Mouse (Mus musculus): Measurements from ENCODE around the gene Clec9a.
A peak's percentile ranks its signal among the peaks of the same experiment; 100 is the strongest.

Clec9a gene

DNA sequence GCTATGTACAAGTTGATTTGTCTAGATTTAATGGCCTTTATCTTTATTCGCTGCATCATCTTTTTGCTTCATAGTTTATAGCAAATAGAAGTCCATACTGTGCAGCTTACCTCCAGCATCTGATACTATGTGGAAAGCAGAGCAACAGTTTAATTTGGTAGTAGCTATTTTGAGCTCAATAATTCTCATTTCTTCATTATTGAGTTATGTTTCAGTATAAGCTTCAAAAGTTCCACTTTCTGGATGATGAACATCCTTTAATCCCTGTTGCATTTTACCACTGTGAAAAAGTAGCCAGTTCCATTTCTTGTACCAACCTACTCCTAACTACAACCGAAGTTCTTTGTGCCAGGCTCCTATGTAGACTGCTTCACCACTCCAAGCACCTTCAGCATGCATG, at the start of gene Clec9a:
Gene Clec9a, plus strand, starts transcription at position 301 of the 400 bp plus-strand sequence.
- no peak for DNase-seq (ENCODE audit: low spot score in 2 of 2)

DNA sequence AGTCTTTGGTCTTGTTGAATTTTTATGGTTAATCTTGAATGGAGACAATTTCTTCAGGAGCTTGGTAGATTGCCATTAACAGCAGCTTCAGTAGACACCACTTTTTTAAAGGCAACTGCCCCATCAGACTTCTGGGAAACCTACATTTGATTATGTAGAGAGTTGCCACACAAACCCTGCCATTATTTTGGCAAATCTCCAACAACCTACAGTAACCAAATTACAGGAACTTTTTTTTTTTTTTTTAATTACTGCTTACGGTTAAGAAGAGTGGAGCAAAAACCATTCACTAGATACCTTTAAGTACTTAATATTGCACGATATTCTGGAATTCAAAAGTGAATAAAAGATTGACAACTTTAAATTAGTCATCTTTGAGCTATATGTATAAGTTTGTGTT, 49.1 kb upstream of the Clec9a start:
- DNase-seq (ENCODE audit: low spot score in 2 of 2) = no peak

DNA sequence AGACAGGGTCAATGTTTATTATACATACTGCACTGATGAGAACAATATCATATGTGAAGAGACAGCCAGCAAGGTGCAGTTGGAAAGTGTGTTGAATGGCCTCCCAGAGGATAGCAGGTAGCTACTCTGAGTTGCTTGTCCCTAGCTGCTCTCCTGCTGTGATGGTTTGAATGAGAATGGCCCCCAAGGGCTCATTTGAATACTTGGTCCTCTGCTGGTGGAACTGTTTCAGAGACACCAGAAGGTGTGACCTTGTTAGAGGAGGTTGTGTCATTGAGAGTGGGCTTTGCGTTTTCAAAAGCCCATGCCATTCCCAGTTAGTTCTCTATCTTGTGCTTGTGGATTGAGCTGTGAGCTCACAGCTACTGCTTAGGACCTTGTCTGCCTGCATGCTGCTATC, 44.7 kb upstream of the Clec9a start:
- DNase-seq (ENCODE audit: low spot score in 2 of 2) = no peak

DNA sequence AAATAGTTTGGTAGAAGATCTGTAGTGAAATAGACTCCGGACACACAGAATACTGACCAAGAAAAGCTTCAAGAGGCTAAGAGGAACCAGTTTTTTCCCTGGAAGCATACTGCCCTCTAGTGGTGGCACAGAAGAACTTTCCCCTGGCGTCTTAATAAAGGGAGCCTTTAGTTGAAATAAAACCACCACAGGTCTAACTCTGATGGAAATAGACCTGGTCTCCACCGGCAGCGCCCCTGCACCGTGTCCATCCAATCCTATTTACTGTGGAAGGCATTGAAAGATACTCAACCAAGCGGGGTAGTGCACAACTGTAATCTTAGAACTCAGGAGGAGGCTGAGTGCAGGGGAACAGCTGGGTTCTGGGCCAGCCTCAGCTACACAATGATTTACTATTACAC, 42.7 kb upstream of the Clec9a start:
- peak; percentile 9 to 15 for DNase-seq (ENCODE audit: low spot score in 2 of 2)

DNA sequence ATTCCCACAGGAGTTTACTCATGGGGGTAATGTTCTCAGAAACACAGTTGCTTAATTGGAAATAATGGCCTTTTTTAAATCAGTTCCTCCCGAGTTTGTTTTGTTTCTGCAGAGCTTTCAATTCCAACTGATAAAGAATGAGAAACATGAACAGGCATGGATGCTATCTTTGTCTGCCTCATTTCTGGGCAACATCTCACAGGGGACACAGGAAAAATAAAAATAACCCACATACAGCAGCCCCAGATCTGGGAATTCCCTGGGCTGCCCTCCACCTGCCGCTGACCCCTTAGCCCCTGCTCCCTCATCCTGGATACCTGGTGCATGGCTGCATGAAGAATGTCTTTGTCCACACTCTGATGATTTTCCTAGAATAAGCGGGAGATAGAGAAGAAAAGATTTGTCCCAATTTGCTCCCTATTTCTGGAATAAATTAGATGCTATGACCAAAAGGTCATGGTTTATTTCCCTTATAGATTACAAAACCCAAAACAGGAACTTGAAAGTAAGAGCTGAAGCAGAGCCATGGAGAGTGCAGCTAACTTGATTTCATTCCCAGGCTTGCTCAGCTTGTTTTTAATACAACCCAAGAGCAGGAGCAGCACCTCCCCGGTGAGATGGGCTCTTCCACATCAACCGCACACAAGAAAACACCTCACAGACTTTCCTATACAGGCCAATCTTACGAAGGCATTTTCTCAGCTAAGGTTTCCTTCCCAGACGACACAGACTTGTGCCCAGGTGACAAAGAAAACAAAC, 39.1 kb upstream of the Clec9a start:
- DNase-seq (ENCODE audit: low spot score in 2 of 2) = no peak

DNA sequence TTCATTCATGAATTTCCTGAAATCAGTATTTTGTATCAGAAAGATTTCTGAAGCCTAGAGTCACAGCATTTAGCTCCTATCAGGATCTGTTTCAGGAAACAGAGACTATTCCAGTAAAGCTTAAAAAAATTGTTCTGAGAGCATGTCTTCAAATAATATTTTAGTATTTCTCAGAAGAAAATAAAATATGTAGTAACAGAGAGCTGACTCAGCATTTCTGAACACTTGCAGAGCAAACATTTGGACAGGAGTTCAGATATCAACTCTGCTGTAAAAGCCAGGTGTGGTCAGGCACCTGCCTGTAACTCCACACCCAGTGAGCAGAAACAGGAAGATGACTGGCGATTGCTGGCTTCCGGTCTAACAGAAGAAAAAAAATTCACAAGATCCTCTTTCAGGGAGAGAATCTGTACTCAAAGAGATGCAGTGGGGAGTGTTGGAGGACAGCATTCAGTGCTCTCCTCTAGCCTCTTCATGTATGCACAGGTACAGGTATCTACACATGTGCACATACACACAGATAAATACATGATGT, 33.7 kb upstream of the Clec9a start:
- DNase-seq (ENCODE audit: low spot score in 2 of 2) = no peak

DNA sequence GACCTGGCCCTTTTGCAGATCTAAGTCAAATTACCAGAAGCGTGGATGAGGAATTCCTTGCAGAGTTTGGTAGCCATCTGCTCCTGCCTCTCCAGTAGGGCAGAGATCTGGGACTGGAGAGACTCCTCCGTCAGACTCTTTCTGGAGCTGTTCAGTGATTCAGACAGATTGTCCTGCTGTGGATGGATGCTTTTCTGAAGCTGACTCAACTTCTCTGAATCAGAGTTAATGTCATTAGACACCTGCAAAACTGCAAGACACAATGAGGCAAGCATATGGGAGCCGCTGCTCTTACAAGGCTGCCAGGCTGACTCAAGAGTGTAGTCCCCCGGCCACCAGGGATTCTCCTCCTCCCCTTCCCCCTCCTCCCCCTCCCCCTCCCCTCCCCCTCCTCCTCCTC, 28.2 kb upstream of the Clec9a start:
- DNase-seq (ENCODE audit: low spot score in 2 of 2) = no peak

DNA sequence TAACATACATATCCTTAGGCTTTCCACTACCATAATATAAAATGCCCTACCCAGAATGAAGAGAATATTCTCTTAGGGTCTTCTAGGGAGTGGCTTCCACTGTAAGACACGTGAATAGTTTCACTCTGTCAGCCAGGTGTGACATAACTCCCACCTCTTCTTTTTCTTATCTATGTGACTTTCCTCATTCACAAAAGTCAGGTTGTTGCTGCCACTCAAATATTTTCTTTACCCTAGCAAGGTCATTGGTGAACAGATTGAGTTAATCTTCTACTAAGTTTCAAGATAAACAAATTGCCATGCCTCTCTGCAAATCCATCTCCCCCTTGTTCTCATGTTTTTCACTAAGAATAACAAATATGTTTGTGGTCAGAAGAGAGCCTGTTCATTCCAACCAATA, 26.9 kb upstream of the Clec9a start:
- DNase-seq (ENCODE audit: low spot score in 2 of 2) = no peak

DNA sequence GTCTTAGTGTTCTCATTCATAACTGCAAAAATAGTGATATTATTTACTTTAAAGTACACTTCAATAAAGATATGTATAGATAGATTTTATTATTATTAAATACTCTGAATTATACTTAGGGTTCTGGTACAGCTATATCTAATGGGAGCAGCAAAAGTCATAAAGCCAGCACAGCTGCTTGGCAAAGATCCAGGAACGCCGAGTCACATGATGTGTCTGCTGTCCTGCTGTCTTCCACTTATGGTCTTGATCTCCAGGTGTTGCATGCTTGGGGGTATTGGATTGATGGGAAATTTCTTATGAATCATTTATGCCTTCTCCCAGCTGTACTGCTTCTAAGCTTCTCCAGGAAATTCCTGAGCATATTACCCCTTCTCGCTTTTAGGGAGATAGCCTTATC, 25.2 kb upstream of the Clec9a start:
- no peak for DNase-seq (ENCODE audit: low spot score in 2 of 2)

DNA sequence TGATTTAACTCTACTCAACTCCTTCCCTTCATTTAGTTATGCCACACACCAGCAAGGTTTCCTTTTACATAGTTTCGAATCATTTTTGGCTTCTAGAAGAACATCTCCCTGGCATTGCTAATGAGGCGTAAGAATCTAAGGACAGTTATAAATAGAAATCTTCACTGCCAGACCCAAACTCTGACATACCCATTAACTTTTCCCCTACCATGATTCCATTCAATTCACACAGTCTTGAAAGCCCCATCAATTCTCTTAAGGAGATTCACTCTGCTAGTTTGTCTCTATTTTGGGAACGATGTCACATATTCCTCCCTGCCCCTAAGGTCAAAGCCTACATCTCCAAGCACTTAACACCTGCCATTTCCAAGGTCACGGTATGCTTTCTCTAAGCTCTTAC, 23.7 kb upstream of the Clec9a start:
- DNase-seq (ENCODE audit: low spot score in 2 of 2) = no peak

DNA sequence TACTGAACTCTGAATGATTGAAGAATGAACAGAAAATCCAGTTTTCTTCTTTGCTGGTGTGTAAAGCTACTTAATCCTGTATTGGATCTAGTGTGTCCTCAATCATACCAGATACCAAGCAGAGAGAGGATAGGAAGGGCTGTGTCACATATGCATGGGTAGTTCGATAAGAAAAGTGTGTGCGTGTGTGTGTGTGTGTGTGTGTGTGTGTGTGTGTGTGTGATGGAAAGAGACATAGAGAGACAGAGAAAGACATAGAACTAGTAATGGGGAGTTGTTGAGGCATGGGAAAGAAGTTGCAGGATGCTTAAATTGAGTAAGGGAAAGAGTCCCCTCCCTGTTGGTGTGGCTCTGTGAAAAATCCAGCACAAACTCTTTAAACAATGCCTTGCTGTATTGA, 22.9 kb upstream of the Clec9a start, which contains the start of gene Clec12b:
Gene Clec12b, minus strand, starts transcription at position 101 of the 400 bp plus-strand sequence.
- DNase-seq (ENCODE audit: low spot score in 2 of 2) = no peak

DNA sequence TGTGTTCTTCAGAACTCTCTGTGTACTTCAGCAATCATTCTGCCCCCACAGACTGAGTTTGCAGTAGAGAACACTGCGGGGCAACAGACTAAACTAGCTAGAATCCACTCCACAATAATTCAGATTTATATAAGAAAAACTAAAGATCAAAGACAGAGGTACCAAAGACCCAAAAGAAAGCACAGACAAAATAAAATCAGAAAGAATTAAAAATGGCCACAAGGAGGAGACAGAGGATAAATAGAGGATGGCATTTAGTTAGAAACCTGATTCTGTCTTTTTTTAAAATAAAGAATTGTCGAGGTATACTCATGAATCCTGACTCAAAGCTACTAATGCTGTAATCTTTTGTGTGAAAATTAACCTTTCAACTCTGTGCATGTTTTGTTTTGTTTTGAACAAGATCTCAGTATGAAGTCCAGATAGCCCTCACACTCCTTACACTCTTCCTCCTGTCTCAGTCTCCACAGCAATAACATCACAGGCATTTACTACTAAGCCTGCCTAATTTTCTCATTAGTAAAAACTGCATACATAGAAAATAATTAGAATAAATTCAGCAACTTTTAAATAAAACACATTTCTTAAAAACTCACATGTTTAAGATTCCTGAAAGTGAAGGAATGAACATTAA, 15.5 kb upstream of the Clec9a start:
- DNase-seq (ENCODE audit: low spot score in 2 of 2) = no peak

DNA sequence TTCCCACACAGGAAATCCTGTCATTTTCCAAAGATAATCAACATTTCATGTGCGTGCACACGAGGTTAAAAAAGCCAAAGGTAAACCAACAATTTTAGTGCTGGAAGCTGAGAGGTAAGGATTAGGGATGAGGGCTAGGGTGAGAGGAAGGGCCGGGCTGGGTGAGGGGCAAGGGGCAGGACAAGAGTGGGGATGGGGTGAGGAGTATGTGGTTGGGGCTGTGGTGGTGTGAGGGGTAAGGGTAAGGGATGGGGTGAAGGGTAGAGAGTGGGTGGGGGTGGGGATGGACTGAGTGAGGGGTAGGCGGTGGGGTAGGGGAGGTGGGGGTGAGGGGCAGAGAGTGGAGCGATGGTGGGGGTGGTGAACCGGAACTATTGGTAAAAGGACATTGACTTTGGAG, 14.9 kb upstream of the Clec9a start:
- no peak for DNase-seq (ENCODE audit: low spot score in 2 of 2)

DNA sequence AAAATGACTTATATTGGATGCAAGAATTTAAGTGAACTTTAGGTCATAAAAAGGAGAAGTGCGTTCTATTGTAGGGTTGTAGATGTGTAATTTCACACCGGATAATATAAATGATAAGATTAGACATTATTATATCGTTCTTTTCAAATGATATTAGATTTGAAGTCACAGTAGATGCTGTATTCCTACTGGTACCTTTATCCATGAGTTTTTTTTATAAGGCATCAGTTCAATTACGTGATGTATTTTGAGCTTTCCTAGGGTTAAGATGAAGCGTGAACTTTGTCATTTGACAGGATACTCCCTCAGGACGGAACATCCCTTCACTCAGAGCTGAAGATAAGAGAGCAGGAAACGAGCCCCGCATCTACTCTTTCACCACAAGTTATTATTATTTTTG, 11.7 kb upstream of the Clec9a start, which contains the start of gene Clec1b:
Gene Clec1b, plus strand, starts transcription at position 301 of the 400 bp plus-strand sequence.
- DNase-seq (ENCODE audit: low spot score in 2 of 2) = no peak

DNA sequence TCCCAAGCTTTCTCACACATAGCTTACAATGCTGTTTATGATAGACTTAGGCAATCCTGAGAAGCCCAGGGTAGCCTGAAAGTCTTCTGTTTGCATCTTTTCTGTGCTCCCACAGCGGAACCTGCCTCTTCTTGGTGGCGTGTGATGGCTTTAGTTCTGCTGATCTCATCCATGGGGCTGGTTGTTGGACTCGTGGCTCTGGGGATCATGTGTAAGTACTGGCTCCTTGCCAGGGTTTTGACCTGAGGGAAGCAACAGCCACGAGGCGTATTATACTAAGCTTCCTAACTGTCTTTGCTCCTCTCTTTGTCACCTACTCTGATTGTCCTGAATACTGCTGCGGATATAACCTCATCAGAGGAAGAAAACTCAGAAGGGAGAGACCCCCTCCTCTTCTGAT, 8.7 kb upstream of the Clec9a start:
- DNase-seq (ENCODE audit: low spot score in 2 of 2) = no peak

DNA sequence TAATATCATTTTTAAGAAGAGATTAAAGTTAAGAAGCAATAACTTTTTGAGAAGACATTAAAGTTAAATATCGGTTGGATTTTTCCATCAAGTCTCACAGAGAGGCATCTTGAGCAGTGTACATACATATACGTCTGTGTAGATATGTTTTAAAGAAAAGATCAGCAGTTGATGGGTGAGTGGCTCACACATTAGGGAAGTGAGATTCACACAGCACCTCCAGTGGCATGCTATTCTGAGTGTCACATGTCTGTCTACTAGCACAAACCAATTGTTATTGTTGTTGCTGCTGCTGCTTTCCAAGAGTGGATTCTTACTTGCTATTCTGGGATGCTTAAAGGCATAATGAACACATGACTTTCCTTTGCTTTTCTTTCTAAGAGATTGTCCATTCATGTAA, 6.3 kb upstream of the Clec9a start:
- DNase-seq (ENCODE audit: low spot score in 2 of 2) = no peak

DNA sequence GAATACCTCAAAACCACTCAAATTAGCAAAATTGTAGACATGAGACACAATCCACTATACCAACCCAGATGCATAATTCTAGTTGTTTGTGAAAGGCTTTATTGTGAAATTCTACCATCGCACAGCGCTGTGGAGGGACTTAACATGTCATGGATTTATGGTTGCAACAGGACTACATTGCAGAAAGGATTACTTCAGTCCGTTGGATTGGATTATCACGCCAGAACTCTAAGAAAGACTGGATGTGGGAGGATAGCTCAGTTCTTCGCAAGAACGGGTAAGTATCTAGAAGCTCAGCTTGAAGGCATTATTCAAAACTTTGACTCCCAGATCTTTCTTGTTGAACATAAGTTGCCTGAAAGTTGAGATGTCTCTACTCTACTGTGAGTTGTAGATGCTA, 5.3 kb upstream of the Clec9a start:
- DNase-seq (ENCODE audit: low spot score in 2 of 2) = no peak

DNA sequence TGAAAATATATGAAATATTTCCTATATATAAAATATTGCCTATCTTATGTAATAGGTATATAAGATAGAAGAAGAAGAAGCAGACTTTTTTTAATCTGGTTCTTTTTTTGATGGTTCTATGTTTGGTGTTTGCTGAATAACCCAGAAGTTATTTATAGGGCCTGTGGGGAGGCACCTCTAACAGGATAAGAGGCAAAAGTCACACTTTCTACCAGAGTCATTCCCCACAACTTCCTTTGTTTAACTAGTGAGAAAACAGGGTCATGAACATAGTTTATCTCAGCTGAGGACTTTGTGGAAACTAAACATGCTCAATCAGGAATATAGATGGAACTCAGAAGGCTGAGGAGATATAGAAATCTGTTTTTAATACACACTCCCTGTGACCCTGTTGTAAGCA, 2.7 kb upstream of the Clec9a start:
- DNase-seq (ENCODE audit: low spot score in 2 of 2) = no peak

DNA sequence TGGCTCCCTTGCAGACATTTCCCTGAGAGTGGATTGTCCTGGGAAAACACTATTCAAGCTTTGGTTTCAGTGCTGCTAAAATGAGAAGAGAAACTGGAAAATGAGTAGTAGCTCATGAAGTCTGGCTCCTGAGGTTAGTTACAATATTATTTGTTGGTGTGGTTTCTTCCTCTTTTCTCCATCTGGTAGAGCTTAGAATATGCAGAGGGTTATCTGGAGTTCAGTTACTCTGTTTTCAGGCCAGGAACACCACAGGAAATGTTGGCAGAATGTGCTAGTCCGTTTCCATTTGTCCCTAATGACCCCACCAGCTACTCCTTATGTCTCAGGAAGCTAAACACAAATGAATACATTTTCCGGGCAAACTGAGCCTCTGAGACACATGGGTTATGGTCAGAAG, 1.3 kb upstream of the Clec9a start:
- no peak for DNase-seq (ENCODE audit: low spot score in 2 of 2)

DNA sequence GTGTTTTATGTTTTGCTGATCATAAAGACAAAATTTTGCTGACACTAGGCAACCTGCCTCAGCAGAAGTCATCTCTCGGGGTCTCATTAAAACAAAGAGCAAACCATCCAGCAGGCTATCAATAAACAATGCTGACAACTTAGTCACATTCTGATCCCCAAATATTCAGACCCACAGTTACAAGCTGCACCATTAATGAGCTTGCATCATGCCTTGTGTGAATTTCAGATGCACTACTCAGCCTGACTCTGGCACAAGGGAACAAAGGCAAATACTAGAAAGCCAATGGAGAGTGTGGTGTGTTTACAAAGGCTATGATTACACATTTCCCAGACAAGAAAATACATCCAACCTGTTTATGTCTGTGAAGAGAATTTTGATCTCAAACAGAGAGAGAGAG, 5.5 kb downstream of the Clec9a start:
- DNase-seq (ENCODE audit: low spot score in 2 of 2) = no peak

DNA sequence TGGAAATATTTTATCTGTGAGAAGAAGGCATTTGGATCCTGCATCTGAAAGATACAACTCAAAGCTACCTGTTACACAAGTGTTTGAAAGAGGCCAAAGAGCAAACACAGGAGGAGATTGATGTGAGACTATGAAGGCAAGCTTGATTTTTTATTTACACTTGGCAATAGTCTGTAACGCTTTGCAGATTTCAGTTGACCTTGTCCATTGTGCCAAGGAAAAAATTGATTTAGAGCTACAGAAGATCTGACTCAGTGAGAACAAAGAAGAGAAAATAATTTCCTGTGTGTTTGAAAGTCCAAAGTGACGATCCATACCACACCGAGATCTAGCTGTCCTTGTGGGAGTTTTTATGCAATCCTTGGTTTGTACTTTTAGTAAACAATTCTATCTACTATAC, 13.6 kb downstream of the Clec9a start:
- no peak for DNase-seq (ENCODE audit: low spot score in 2 of 2)

DNA sequence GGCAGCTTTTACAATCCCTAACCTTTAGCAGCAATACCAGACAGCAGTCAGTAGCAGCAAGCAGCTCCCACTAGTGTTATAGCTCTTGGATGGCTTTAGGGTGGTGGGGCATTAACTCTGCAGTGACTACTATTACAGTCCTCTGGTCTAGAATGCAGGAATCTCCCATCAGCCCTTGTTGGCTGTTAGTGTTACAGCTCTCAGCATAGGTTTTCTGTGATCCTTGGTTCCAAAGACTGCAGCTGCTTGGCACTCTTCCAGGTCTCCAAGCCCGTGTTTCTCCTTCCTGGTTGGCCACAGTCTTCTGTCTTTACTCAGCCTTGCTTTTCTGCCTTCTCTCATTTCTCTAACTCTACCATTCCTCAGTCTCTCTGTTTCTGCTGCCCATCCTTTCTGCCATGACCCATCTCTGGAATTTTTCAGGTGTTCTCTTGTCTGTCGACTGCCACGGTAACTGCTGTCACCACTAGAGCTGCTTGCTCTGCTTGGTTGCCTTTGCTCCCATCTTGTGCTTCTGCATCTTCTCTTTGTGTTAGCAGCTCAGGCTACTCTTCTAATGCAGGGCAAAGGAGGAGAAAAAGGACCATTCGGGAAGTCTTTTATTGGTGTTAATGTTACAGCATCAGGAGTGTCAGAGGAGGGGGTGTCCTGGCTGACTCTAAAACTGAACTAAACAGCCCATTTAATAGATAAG, 14.5 kb downstream of the Clec9a start:
- DNase-seq (ENCODE audit: low spot score in 2 of 2) = no peak

DNA sequence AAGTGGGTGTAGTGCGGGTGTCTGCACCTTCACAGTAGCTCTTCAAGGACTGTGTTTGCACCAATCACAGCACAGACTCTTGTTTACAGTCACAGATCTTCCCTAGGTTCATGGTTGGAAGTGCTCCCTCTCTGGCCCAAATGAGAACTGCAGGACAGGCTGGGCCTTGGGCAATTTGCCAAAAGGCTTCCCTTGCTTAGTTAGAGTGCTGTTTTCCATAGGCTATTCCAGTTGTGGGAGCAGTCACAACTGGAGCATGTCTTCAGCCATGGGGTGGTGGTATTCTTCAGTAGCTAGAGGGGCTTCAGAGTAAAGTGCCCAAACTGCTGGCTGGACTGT, 15.0 kb downstream of the Clec9a start:
- DNase-seq (ENCODE audit: low spot score in 2 of 2) = peak; percentile 60 to 63

All from urinary bladder, postnatal 36 days (tissue).